Mouse (Mus musculus) thymus, adult 2 months (tissue): ENCODE data around the gene Unc5c.

Source experiments
- CTCF ChIP-seq: fragments of 200-500 bp; IDR thresholded peaks from 2 replicates; pipeline ENCODE4 v1.5.1; 2012; ENCODE audit warnings: mild to moderate bottlenecking, control low read depth, low read length, moderate library complexity, borderline replicate concordance; ENCODE audit not compliant: control insufficient read depth, poor library complexity, insufficient read depth; ENCODE audit errors: extremely low read depth
- POLR2A ChIP-seq: fragments of 200-500 bp; IDR thresholded peaks from 2 replicates; pipeline ENCODE4 v1.6.1; 2012; ENCODE audit warnings: mild to moderate bottlenecking, low read length, control low read depth, moderate library complexity; ENCODE audit not compliant: control insufficient read depth, poor library complexity, insufficient read depth; ENCODE audit errors: extremely low read depth

DNA sequence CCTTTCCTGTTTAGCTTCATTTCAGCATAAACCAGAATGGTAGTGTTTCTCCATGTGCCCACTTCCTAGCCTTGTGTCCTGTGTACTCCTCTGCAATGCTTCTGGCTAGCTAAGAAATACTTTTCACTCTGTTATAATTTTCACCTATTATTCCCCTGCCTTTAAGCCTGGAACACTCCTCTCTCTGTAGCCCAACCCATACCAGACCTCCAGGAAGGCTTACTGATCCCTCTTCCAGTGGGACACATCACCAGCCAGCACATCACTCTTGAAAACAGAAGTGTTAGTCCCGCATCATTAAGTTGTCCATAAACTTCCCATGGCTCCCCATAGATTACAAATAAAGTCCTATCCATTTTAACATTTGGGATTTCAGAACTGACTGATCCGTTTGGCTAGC is 328.7 kb downstream of the Unc5c start:
- no peak for TF ChIP-seq POLR2A
- TF ChIP-seq CTCF = no peak
